Mouse (Mus musculus): ENCODE measurements around the gene Krt17. TPM values are rescaled to one million over a fixed set of nuclear protein-coding genes. Genes with fewer than 3 reads are reported as not detected.
"Not testable (repeated sequence)": the region's sequence is repeated elsewhere in the genome, so short reads cannot be mapped to it uniquely, and the experiment has no call there.

The Krt17 gene
- polyA plus RNA-seq, 1 experiment, result 0.13 TPM

- no peaks in the 10 kb centered on the region for H3K4me1 ChIP-seq (ENCODE audit: control insufficient read depth, insufficient read depth, low read length)
- H3K27ac ChIP-seq (ENCODE audit: insufficient read depth, low read length), result no peak overlapping the region
- no peak for TF ChIP-seq POLR2A (IDR thresholded peaks at IDR 0.05; ENCODE audit: extremely low read depth, insufficient read depth, low read length)
- no peak overlapping the region for H3K4me3 ChIP-seq (ENCODE audit: insufficient read depth, low read length)
Measured at GRCm38 (mm10) chr11:100271878-100272277, 11.0 kb upstream of the Krt17 start.

GRCm38 (mm10) chr11:100269821-100270332 lies 9.0 kb upstream of the Krt17 start, which contains the start of gene Krt42:
TSS of gene Krt42 (minus strand) at chr11:100269871.
- no peaks in the 10 kb centered on the region for H3K4me1 ChIP-seq (ENCODE audit: control insufficient read depth, insufficient read depth, low read length)
- no peak within 1 kb of the TSS for H3K4me3 ChIP-seq (ENCODE audit: insufficient read depth, low read length)
- H3K27ac ChIP-seq (ENCODE audit: insufficient read depth, low read length), result no peak within 1 kb of the TSS
- no peak for TF ChIP-seq CTCF (IDR thresholded peaks at IDR 0.05; ENCODE audit: extremely low read depth, insufficient read depth, low read length)
- TF ChIP-seq POLR2A (IDR thresholded peaks at IDR 0.05; ENCODE audit: extremely low read depth, insufficient read depth, low read length), result no peak

- Histone ChIP-seq H3K4me1 (ENCODE audit: control insufficient read depth, insufficient read depth, low read length) (no peaks in the 10 kb centered on the region), H3K4me3 (ENCODE audit: insufficient read depth, low read length) (no peak overlapping the region), H3K27ac (ENCODE audit: insufficient read depth, low read length) (no peak overlapping the region)
- TF ChIP-seq CTCF (IDR thresholded peaks at IDR 0.05; ENCODE audit: extremely low read depth, insufficient read depth, low read length), result no peak
Measured at GRCm38 (mm10) chr11:100262058-100262980, 1.5 kb upstream of the Krt17 start.

- Histone ChIP-seq H3K4me1 (ENCODE audit: control insufficient read depth, insufficient read depth, low read length) (no peaks in the 10 kb centered on the region), H3K27ac (ENCODE audit: insufficient read depth, low read length) (no peak overlapping the region), H3K4me3 (ENCODE audit: insufficient read depth, low read length) (no peak overlapping the region)
- TF ChIP-seq CTCF (IDR thresholded peaks at IDR 0.05; ENCODE audit: extremely low read depth, insufficient read depth, low read length) (no peak), POLR2A (IDR thresholded peaks at IDR 0.05; ENCODE audit: extremely low read depth, insufficient read depth, low read length) (no peak)
Measured at GRCm38 (mm10) chr11:100261235-100261605, 391 bp upstream of the Krt17 start.

- H3K27ac ChIP-seq (ENCODE audit: insufficient read depth, low read length), result no peak overlapping the region
- H3K4me3 ChIP-seq (ENCODE audit: insufficient read depth, low read length), result no peak overlapping the region
- no peak for TF ChIP-seq CTCF (IDR thresholded peaks at IDR 0.05; ENCODE audit: extremely low read depth, insufficient read depth, low read length)
- no peak for TF ChIP-seq POLR2A (IDR thresholded peaks at IDR 0.05; ENCODE audit: extremely low read depth, insufficient read depth, low read length)
- no peaks in the 10 kb centered on the region for H3K4me1 ChIP-seq (ENCODE audit: control insufficient read depth, insufficient read depth, low read length)
Measured at GRCm38 (mm10) chr11:100259079-100259478, 1.8 kb downstream of the Krt17 start.

- Histone ChIP-seq H3K4me1 (ENCODE audit: control insufficient read depth, insufficient read depth, low read length) (no peaks in the 10 kb centered on the region), H3K27ac (ENCODE audit: insufficient read depth, low read length) (no peak overlapping the region), H3K4me3 (ENCODE audit: insufficient read depth, low read length) (no peak overlapping the region)
- TF ChIP-seq CTCF (IDR thresholded peaks at IDR 0.05; ENCODE audit: extremely low read depth, insufficient read depth, low read length), result no peak
Measured at GRCm38 (mm10) chr11:100257967-100258366, 2.9 kb downstream of the Krt17 start.

- H3K4me1 ChIP-seq (ENCODE audit: control insufficient read depth, insufficient read depth, low read length), result no peaks in the 10 kb centered on the region
- TF ChIP-seq CTCF (IDR thresholded peaks at IDR 0.05; ENCODE audit: extremely low read depth, insufficient read depth, low read length) (no peak), POLR2A (IDR thresholded peaks at IDR 0.05; ENCODE audit: extremely low read depth, insufficient read depth, low read length) (no peak)
- no peak overlapping the region for H3K27ac ChIP-seq (ENCODE audit: insufficient read depth, low read length)
- no peak overlapping the region for H3K4me3 ChIP-seq (ENCODE audit: insufficient read depth, low read length)
Measured at GRCm38 (mm10) chr11:100255514-100255913, 5.3 kb downstream of the Krt17 start.

- Histone ChIP-seq H3K27ac (ENCODE audit: insufficient read depth, low read length) (no peak overlapping the region), H3K4me1 (ENCODE audit: control insufficient read depth, insufficient read depth, low read length) (no peaks in the 10 kb centered on the region), H3K4me3 (ENCODE audit: insufficient read depth, low read length) (no peak overlapping the region)
- TF ChIP-seq CTCF (IDR thresholded peaks at IDR 0.05; ENCODE audit: extremely low read depth, insufficient read depth, low read length) (no peak), POLR2A (IDR thresholded peaks at IDR 0.05; ENCODE audit: extremely low read depth, insufficient read depth, low read length) (no peak)
Measured at GRCm38 (mm10) chr11:100254360-100255090, 6.3 kb downstream of the Krt17 start.

- Histone ChIP-seq H3K4me3 (ENCODE audit: insufficient read depth, low read length) (no peak within 1 kb of the TSS), H3K4me1 (ENCODE audit: control insufficient read depth, insufficient read depth, low read length) (no peaks in the 10 kb centered on the region), H3K27ac (ENCODE audit: insufficient read depth, low read length) (no peak within 1 kb of the TSS)
- no peak for TF ChIP-seq CTCF (IDR thresholded peaks at IDR 0.05; ENCODE audit: extremely low read depth, insufficient read depth, low read length)
- TF ChIP-seq POLR2A (IDR thresholded peaks at IDR 0.05; ENCODE audit: extremely low read depth, insufficient read depth, low read length), result no peak
Measured at GRCm38 (mm10) chr11:100248852-100249465, 11.9 kb downstream of the Krt17 start, which contains the start of gene Krt16. TSS of gene Krt16 (minus strand) at chr11:100248902.

GRCm38 (mm10) chr11:100246471-100246870 lies 14.4 kb downstream of the Krt17 start:
- H3K4me3 ChIP-seq (ENCODE audit: insufficient read depth, low read length); H3K27ac ChIP-seq (ENCODE audit: insufficient read depth, low read length); H3K4me1 ChIP-seq (ENCODE audit: control insufficient read depth, insufficient read depth, low read length): not testable (repeated sequence)

- H3K4me3 ChIP-seq (ENCODE audit: insufficient read depth, low read length); H3K27ac ChIP-seq (ENCODE audit: insufficient read depth, low read length); H3K4me1 ChIP-seq (ENCODE audit: control insufficient read depth, insufficient read depth, low read length): not testable (repeated sequence)
Measured at GRCm38 (mm10) chr11:100240272-100240671, 20.6 kb downstream of the Krt17 start.

All from cortical plate, adult 2 months (tissue).